In the genomic region with DNA sequence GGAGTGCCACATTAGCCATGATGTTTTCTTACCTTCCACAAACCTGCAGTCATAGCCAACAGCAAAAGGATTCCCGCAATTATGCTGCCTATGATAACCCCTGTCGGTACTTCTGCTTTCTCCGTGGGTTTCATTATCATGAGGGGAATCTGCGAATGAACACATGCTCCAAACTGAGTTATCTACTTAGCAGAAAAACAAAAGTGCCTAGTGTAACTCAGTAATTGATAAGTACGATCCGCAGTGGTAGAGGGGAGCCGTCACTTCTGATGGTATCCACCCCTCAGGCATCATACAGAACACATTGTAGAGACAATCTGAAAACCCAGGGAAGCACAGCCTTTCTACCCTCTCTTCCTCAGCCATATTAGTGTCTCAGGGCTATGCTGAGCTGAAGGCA, we compare ENCODE assay signal across 21 mouse cellular contexts. TPM values are rescaled to one million over a fixed set of nuclear protein-coding genes. Genes with fewer than 3 reads are reported as not detected.
DNase-seq lines count a peak whose midpoint lies in the region; ATAC-seq and TF ChIP-seq lines count a peak whose summit lies in the region.
"Had no signal": no experiment of that assay in that cellular context is flagged by ENCODE, and none has a peak within 500 bp of the region (broad histone marks: within the 10 kb centered on the region; RNA-seq: fewer than 3 reads in every experiment).

No protein-coding gene starts in this region.

- 89% methylated on average over 7 of the region's 7 CpGs for WGBS in hindbrain, embryonic 15.5 days
- 81% methylated on average over 7 of the region's 7 CpGs for WGBS in hindbrain, embryonic 14.5 days
- WGBS in neural tube, embryonic 13.5 days = 84% methylated on average over 7 of the region's 7 CpGs
- 80% methylated on average over 7 of the region's 7 CpGs for WGBS in neural tube, embryonic 15.5 days
- 93% methylated on average over 7 of the region's 7 CpGs for WGBS in cerebellum, adult 2 months

- no peak overlapping the region for H3K4me2 ChIP-seq in hindbrain, embryonic 15.5 days
- H3K4me2 ChIP-seq in hindbrain, embryonic 14.5 days (replicated peaks) = no peak overlapping the region
- no peak overlapping the region for H3K4me2 ChIP-seq in neural tube, embryonic 13.5 days
- no peak overlapping the region for H3K4me2 ChIP-seq in neural tube, embryonic 15.5 days
- H3K4me2 ChIP-seq: embryonic facial prominence, embryonic 15.5 days; heart, embryonic 13.5 days; hindbrain, embryonic 12.5 days; intestine, embryonic 15.5 days had no signal

- no peak for DNase-seq in hindbrain, embryonic 14.5 days (ENCODE audit: low spot score)
- no peak for DNase-seq in neural tube, embryonic 10.5 days (ENCODE audit: extremely low spot score, low spot score)
- no peak for DNase-seq in cerebellum, adult 2 months
- no peak for DNase-seq in frontal cortex, postnatal 14 days (ENCODE audit: low spot score in 2 of 2)
- DNase-seq: adrenal gland, adult 2 months; adrenal gland, postnatal 36 days; cerebellum, adult 8-10 months; cerebellum, postnatal 14 days; heart, adult 2 months; heart, postnatal 36 days had no signal

- no peaks in the 10 kb centered on the region for H3K36me3 ChIP-seq in hindbrain, embryonic 15.5 days
- H3K36me3 ChIP-seq in hindbrain, embryonic 14.5 days (replicated peaks; ENCODE audit: control insufficient read depth, insufficient read depth) = 0 out of 2 replicates have a peak, but pooled peaks cover 4% of the 10 kb centered on the region
- H3K36me3 ChIP-seq in neural tube, embryonic 13.5 days = 0 out of 2 replicates have a peak, but pooled peaks cover 4% of the 10 kb centered on the region
- H3K36me3 ChIP-seq in neural tube, embryonic 15.5 days = no peaks in the 10 kb centered on the region; the same call in 1 of the 2 replicates
- H3K36me3 ChIP-seq: embryonic facial prominence, embryonic 15.5 days; forebrain, embryonic 10.5 days; intestine, embryonic 15.5 days had no signal

- no peak for TF ChIP-seq CTCF in cerebellum, adult 2 months (IDR thresholded peaks at IDR 0.05; ENCODE audit: borderline replicate concordance, insufficient read depth, low read depth, low read length)

- H3K9ac ChIP-seq in hindbrain, embryonic 15.5 days = no peak overlapping the region
- no peak overlapping the region for H3K9ac ChIP-seq in hindbrain, embryonic 14.5 days
- no peak overlapping the region for H3K9ac ChIP-seq in neural tube, embryonic 13.5 days
- H3K9ac ChIP-seq in neural tube, embryonic 15.5 days (replicated peaks) = no peak overlapping the region
- H3K9ac ChIP-seq: embryonic facial prominence, embryonic 15.5 days; heart, embryonic 13.5 days; hindbrain, embryonic 12.5 days; intestine, embryonic 15.5 days had no signal

- no peaks in the 10 kb centered on the region for H3K9me3 ChIP-seq in hindbrain, embryonic 15.5 days
- H3K9me3 ChIP-seq in hindbrain, embryonic 14.5 days (ENCODE audit: control insufficient read depth, low read length) = no peaks in the 10 kb centered on the region
- no peaks in the 10 kb centered on the region for H3K9me3 ChIP-seq in neural tube, embryonic 13.5 days
- H3K9me3 ChIP-seq in neural tube, embryonic 15.5 days (replicated peaks) = no peaks in the 10 kb centered on the region
- H3K9me3 ChIP-seq: embryonic facial prominence, embryonic 15.5 days; forebrain, embryonic 10.5 days; heart, embryonic 13.5 days; hindbrain, embryonic 12.5 days; intestine, embryonic 15.5 days had no signal

- H3K27me3 ChIP-seq in hindbrain, embryonic 15.5 days = no peaks in the 10 kb centered on the region
- H3K27me3 ChIP-seq in hindbrain, embryonic 14.5 days (ENCODE audit: control insufficient read depth, insufficient read depth, low read length) = no peaks in the 10 kb centered on the region
- H3K27me3 ChIP-seq in neural tube, embryonic 13.5 days = no peaks in the 10 kb centered on the region
- no peaks in the 10 kb centered on the region for H3K27me3 ChIP-seq in neural tube, embryonic 15.5 days (replicated peaks)
- no peaks in the 10 kb centered on the region for H3K27me3 ChIP-seq in cerebellum, adult 2 months (ENCODE audit: control insufficient read depth, insufficient read depth, low read length)
- H3K27me3 ChIP-seq: embryonic facial prominence, embryonic 15.5 days; heart, embryonic 13.5 days; hindbrain, embryonic 12.5 days; intestine, embryonic 15.5 days had no signal

- H3K4me3 ChIP-seq in hindbrain, embryonic 15.5 days = no peak overlapping the region
- no peak overlapping the region for H3K4me3 ChIP-seq in hindbrain, embryonic 14.5 days (replicated peaks; ENCODE audit: low read length)
- H3K4me3 ChIP-seq in neural tube, embryonic 13.5 days = no peak overlapping the region
- no peak overlapping the region for H3K4me3 ChIP-seq in neural tube, embryonic 15.5 days (replicated peaks)
- H3K4me3 ChIP-seq in cerebellum, adult 2 months (replicated peaks; ENCODE audit: insufficient read depth, low read depth, low read length) = no peak overlapping the region
- H3K4me3 ChIP-seq: embryonic facial prominence, embryonic 15.5 days; erythroblast, embryonic 14.5 days; forebrain, embryonic 10.5 days; heart, adult 2 months; heart, embryonic 13.5 days; hindbrain, embryonic 12.5 days; intestine, embryonic 15.5 days had no signal

- ATAC-seq in hindbrain, embryonic 15.5 days (ENCODE audit: low FRiP score, low read depth) = no peak
- no peak for ATAC-seq in hindbrain, embryonic 14.5 days (ENCODE audit: low FRiP score)
- ATAC-seq in neural tube, embryonic 13.5 days (ENCODE audit: low read depth) = no peak
- ATAC-seq in hematopoietic stem cell, adult 5-6 weeks (replicated peaks in 1 of 2; ENCODE audit: insufficient read depth in 1 of 2, low FRiP score in 2 of 2, low TSS enrichment in 1 of 2, low read depth in 1 of 2, poor library complexity in 2 of 2, severe bottlenecking in 2 of 2) = peak; percentile 36 to 40; a peak in 1 of 4 replicates
- ATAC-seq in neural tube, embryonic 15.5 days (ENCODE audit: low FRiP score) = no peak
- ATAC-seq: forebrain, embryonic 14.5 days; intestine, embryonic 15.5 days had no signal

- no peak for TF ChIP-seq POLR2A in cerebellum, adult 2 months (IDR thresholded peaks at IDR 0.05; ENCODE audit: borderline replicate concordance, insufficient read depth, low read length)

- 0 out of 2 replicates have a peak overlapping the region, but pooled peaks have one; percentile 23 for H3K27ac ChIP-seq in hindbrain, embryonic 15.5 days (replicated peaks)
- no peak overlapping the region for H3K27ac ChIP-seq in hindbrain, embryonic 14.5 days
- H3K27ac ChIP-seq in neural tube, embryonic 13.5 days (replicated peaks) = peak overlapping the region; percentile 38; the same call in 1 of the 2 replicates
- H3K27ac ChIP-seq in neural tube, embryonic 15.5 days (replicated peaks) = 0 out of 2 replicates have a peak overlapping the region, but pooled peaks have one; percentile 14
- H3K27ac ChIP-seq in cerebellum, adult 2 months (ENCODE audit: insufficient read depth, low read length) = no peak overlapping the region
- H3K27ac ChIP-seq: embryonic facial prominence, embryonic 15.5 days; forebrain, embryonic 10.5 days; heart, adult 2 months; heart, embryonic 13.5 days; hindbrain, embryonic 12.5 days; intestine, embryonic 15.5 days had no signal

- peaks cover 13% of the 10 kb centered on the region for H3K4me1 ChIP-seq in hindbrain, embryonic 15.5 days (replicated peaks)
- peaks cover 3% of the 10 kb centered on the region; the same call in 1 of the 2 replicates for H3K4me1 ChIP-seq in hindbrain, embryonic 14.5 days (replicated peaks; ENCODE audit: control insufficient read depth, insufficient read depth, low read length)
- H3K4me1 ChIP-seq in neural tube, embryonic 13.5 days (replicated peaks) = peaks cover 28% of the 10 kb centered on the region
- H3K4me1 ChIP-seq in neural tube, embryonic 15.5 days = peaks cover 8% of the 10 kb centered on the region
- H3K4me1 ChIP-seq in cerebellum, adult 2 months (ENCODE audit: control insufficient read depth, insufficient read depth, low read length) = peaks cover 12% of the 10 kb centered on the region

RNA-seq across cellular contexts. Expression of gene Mocs2, which starts 19.0 kb away (rescaled TPM):
- polyA plus RNA-seq in hindbrain, embryonic 15.5 days (2015; fragmentation: Nextera tagmentation; extraction: Ambion mirVana) = 125 and 126 TPM in 2 replicates
- 127 and 135 TPM in 2 replicates for polyA plus RNA-seq in hindbrain, embryonic 14.5 days (2014; fragmentation: Nextera tagmentation; extraction: Ambion mirVana)
- 131 TPM in 2 replicates for polyA plus RNA-seq in neural tube, embryonic 13.5 days (2015; fragmentation: Nextera tagmentation; extraction: Ambion mirVana)
- total RNA-seq in hematopoietic stem cell, adult 5-6 weeks (2017) = 40.4 and 49.4 TPM in 2 replicates
- polyA plus RNA-seq in neural tube, embryonic 15.5 days (2015; fragmentation: Nextera tagmentation; extraction: Ambion mirVana) = 137 and 146 TPM in 2 replicates
- 84.4 and 91.4 TPM in 2 replicates for polyA plus RNA-seq in cerebellum, adult 2 months (2012; rRNA removed)

Comparison
In these comparisons a context has a peak if more than half of its experiments do, and no peak if none do; other contexts are left out.
1. H3K27ac ChIP-seq: peak in hindbrain, embryonic 15.5 days (single experiment), neural tube, embryonic 13.5 days (single experiment) and neural tube, embryonic 15.5 days (single experiment); none in hindbrain, embryonic 14.5 days (single experiment) and cerebellum, adult 2 months (single experiment).
2. ATAC-seq: peak in hematopoietic stem cell, adult 5-6 weeks (2 of 2); none in hindbrain, embryonic 15.5 days (single experiment), hindbrain, embryonic 14.5 days (single experiment), neural tube, embryonic 13.5 days (single experiment) and neural tube, embryonic 15.5 days (single experiment).